Mouse (Mus musculus): ENCODE measurements around the gene Hoxb3.

DNA sequence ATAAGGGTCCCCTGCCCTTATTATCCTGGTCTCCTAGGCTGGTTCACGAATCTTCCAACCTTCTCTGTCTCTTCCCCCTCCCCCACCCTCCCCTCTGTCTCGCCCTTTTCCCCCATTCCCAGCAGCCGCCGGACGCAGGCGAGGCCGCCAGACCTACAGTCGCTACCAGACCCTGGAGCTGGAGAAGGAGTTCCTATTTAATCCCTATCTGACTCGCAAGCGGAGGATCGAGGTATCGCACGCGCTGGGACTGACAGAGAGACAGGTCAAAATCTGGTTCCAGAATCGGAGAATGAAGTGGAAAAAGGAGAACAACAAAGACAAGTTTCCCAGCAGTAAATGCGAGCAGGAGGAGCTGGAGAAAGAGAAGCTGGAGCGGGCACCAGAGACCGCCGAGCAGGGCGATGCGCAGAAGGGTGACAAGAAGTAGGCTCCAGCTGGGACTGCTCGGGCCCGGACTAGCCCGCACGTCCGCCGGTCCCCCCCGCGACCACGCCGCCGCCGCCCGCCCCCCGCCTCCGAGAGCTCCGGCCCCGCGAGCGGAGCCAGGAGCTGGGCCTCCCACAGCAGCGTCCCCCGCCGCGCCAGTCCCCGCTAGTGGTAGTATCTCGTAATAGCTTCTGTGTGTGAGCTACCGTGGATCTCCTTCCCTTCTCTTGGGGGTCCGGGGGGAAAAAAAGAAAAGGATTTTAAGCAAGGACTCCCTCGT lies 38.9 kb upstream of the Hoxb3 start:
- TF ChIP-seq CTCF (IDR thresholded peaks at IDR 0.05 in 2 of 3, conservative IDR thresholded peaks at IDR 0.05 in 1 of 3; ENCODE audit: control insufficient read depth in 1 of 3, insufficient read depth in 1 of 3, low read depth in 2 of 3, low read length in 3 of 3, poor library complexity in 1 of 3, severe bottlenecking in 1 of 3) (no peak), TCF12 (IDR thresholded peaks at IDR 0.05; ENCODE audit: low read depth, low read length) (no peak), USF1 (IDR thresholded peaks at IDR 0.05; ENCODE audit: low read depth, low read length) (no peak), POLR2A (IDR thresholded peaks at IDR 0.05; ENCODE audit: control insufficient read depth in 1 of 2, insufficient read depth in 1 of 2, low read depth in 1 of 2, low read length in 2 of 2, poor library complexity in 1 of 2) (no peak), CHD1 (IDR thresholded peaks at IDR 0.05; ENCODE audit: low read depth, low read length) (no peak), KAT2A (conservative IDR thresholded peaks at IDR 0.05; ENCODE audit: low read depth, low read length) (no peak), MAX (IDR thresholded peaks at IDR 0.05; ENCODE audit: low read length) (no peak), EP300 (IDR thresholded peaks at IDR 0.05; ENCODE audit: low read depth in 1 of 2, low read length in 2 of 2) (no peak), E2F4 (IDR thresholded peaks at IDR 0.05; ENCODE audit: borderline replicate concordance, low read depth, low read length) (no peak), SMC3 (IDR thresholded peaks at IDR 0.05; ENCODE audit: low read depth, low read length) (no peak), ZNF384 (IDR thresholded peaks at IDR 0.05; ENCODE audit: low read depth, low read length) (no peak), USF2 (IDR thresholded peaks at IDR 0.05; ENCODE audit: borderline replicate concordance in 1 of 2, insufficient read depth in 1 of 2, low read depth in 1 of 2, low read length in 2 of 2) (no peak), HCFC1 (IDR thresholded peaks at IDR 0.05; ENCODE audit: low read depth, low read length) (no peak), BHLHE40 (IDR thresholded peaks at IDR 0.05; ENCODE audit: borderline replicate concordance, low read depth, low read length) (no peak)
